Mouse (Mus musculus) c-Kit-positive CD71-positive TER-119-negative erythroid progenitor cells, embryonic 14.5 days (primary cell): Measurements from ENCODE around the gene Cd79a.

ENCODE experiments used
- DNase-seq: peaks from one replicate; pipeline ENCODE4 v3.0.0-alpha.2; 2013; ENCODE audit warnings: low read depth

Cd79a gene

DNA sequence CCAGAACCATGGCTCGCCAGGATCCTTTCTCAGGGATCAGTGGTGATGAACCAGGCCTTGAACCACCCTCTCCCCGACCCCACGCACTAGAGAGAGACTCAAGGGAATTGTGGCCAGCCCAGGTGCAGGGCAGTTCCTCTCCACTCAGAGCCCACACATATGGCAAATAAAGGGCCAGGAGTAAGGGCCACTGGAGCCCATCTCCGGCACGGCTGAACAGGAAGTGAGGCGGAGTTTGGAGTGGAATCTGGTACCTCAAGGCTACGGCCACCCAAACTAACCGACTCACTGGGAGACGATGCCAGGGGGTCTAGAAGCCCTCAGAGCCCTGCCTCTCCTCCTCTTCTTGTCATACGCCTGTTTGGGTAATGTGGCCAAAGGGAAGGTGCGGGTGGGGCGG is at the start of gene Cd79a:
TSS of gene Cd79a (plus strand) at position 158 of the 400 bp plus-strand sequence.
- DNase-seq: no peak

DNA sequence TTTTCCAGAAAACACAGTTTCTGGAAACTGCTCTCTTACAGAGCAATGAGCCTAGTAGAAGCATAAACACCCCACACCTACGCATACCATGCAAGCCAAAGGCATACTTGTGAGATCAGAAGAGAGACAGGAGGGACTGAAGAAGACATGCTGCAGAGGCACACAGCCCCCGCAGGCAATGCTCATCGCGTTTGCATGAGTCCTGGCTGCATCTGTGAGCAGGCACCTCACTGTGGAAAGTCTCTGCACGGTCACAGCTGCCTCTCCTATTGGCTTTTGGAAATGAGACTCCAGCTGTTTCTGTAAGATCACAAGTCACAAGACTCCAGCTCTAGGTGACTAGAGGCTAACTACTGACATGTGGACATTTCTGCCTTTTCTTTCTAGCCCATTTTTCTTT is 47.0 kb upstream of the Cd79a start:
- peak; percentile 15 for DNase-seq

DNA sequence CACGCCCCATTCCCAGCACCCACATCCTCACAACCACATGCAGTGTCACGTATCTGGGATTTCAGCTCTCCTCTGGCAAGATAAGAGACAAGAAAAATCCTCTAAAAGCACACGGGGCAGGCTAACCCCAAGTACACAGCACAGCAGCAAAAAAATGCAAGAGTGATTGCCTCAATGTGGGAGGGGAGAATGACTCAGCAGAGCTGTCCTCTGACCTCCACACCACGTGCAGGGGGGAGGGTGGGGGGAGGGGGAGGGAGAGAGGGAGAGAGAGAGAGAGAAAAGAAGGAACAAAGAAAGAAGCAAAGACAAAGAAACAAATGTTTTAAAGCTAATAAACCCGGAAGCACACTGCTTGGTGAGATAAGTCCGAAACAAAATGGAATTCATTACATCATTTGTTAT is 46.3 kb upstream of the Cd79a start:
- DNase-seq: peak; percentile 72

DNA sequence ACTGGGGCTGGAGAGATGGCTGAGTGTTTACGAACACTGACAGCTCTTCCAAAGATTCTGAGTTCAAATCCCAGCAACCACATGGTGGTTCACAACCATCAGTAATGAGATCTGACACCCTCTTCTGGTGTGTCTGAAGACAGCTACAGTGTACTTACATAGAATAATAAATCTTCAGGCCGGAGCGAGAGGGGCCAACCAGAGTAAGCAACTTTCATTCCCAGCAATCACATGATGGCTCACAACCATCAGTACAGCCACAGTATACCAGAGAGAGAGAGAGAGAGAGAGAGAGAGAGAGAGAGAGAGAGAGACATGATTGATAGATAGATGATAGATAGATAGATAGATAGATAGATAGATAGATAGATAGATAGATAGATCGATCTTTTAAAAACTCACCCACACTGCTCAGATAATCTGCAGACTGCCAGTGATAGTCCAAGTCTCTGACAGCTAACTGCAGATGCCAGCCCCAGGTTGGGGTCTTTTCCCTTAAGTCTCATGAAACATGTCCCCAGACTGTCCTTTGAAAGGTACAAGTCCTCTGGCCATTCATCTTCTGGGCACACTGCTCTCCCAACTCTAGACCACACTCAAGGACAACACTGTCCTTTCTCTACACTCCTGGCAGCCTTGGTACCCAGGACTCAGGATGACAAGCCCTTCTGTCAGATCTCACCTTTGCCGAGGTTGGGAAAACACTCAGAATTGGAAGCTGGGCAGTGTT is 45.4 kb upstream of the Cd79a start:
- no peak for DNase-seq

DNA sequence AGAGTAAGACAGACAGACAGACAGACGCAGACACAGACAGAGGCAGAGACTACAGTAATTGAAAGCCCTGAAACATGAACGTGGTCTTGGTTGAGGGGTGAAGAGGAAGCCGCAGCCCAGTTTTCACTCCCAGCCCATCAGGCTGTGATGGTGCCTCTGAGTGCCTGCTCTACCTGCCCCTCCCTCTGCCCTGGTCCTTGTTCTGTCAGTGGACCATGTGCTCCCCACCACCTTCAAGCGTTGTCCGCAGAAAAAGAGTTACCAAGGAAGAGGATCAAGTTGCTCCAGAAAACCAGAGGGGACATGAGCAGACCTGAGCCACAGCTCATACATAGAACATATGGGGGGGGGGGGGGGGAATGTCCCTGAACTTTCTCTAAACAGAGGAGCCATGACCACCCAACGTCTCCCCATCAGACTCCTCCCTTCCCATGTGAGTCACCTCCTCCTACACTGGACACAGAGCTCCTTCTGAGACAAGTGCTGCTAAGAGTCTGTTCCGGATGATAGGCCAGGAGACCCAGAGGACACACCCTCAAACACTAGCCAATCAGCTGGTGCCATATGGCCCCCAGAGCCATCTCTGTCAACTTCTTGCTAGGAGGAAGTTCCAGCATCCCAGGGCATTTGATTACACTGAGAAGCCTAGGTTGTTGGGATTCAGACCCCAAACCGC is 44.5 kb upstream of the Cd79a start:
- peak; percentile 84 for DNase-seq

DNA sequence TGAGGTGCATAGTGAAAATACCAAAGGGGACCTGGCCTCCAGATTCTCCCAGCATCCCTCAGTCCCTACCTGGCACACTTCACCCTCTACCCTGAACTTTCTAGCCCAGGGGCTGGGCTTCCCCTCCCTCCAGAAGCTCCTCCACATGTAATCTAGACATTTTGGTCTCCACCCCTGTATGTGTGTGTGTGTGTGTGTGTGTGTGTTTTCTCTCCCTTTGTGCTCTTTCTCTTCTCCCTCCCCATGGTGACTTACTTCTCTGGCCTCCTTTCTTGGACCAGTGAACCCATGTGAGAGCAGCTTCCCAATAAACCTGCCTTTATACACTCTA is 44.0 kb upstream of the Cd79a start:
- DNase-seq: no peak

DNA sequence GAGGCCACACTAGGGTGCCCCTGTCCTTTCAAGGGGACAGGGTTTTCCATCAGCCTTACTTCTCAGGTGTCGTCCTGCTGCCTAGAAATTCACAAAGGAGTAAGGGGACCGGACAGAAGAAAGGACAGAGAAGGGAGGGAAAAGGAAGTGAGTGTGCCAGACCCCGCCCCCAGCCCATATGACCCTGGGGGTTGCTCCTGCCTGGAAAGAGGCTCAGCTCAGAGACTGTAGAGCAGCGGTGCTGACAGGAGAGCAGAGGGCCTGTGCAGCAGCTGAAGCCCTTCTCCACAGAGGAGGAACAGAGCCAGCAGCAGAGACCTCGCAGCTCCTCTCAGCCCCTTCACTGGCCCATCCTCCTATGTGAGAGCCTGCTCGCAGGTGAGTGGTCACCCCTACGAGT is 43.5 kb upstream of the Cd79a start:
- no peak for DNase-seq

DNA sequence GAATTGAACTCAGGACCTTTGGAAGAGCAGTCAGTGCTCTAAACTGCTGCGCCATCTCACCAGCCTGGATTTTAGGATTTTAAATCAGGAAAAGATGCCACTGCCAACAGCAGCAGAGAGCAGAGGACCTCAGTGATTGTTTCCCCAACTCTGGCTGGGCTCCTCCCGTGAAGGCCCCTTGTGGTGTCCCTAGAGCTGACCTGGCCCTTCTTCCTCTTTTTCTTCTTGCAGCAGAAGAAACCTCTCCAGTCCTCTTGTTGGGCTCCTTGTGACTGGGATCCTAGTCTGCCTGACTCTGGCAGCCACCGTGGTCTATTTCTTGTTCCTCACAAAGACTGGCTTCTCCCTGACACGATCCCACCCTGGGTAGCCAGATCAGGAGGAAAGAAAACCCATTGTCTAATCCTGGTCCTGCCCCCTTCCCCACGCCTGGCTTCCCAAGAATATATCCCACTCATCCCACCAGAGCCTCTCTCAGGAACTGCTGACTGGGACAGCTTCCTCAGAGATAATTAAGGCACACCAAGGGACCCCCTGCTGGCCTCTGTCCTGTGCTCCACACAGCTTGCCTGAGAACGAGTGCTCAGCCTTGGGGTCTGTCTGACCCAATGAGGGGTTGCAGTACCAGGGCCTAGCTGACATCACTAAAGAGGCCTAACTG is 40.6 kb upstream of the Cd79a start:
- no peak for DNase-seq

DNA sequence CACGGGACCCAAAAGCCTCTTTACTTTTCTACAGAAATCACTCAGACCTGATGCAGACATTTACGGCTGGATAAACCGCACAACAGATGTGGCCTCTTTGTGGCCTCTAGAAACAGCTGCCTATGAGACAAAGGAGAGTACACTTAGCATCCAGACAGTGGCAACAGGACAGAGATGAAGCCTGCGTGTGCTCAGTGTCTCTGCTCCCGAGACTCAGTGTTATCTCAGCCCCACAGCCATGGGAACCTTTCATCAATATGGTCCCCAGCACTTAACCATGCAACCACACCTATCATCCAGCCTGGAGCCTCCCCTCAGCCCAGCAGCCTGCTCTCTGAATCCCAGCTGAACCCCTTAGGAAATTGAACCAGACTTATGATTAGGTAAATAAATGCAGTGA is 37.9 kb upstream of the Cd79a start:
- DNase-seq: peak; percentile 48

DNA sequence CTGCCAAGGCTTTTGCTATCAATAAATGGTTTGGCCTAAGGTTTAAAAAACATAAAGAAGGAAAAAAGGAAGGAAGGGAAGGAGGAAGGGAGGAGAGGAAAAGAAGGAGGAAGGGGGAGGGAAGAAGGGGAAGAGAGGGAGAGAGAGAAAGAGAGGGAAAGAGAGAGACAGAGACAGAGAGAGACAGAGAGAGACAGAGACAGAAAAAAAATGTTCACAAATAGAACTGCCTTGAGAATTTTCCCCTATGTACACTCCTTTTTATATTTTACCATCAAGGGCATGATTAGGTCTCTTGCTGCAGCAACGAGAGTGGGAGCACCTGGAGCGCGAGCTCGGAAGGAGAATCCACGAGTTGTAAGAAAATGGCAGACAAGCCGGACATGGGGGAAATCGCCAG is 35.3 kb upstream of the Cd79a start, which contains the start of gene Gm9844:
TSS of gene Gm9844 (plus strand) at position 301 of the 400 bp plus-strand sequence.
- DNase-seq: no peak

DNA sequence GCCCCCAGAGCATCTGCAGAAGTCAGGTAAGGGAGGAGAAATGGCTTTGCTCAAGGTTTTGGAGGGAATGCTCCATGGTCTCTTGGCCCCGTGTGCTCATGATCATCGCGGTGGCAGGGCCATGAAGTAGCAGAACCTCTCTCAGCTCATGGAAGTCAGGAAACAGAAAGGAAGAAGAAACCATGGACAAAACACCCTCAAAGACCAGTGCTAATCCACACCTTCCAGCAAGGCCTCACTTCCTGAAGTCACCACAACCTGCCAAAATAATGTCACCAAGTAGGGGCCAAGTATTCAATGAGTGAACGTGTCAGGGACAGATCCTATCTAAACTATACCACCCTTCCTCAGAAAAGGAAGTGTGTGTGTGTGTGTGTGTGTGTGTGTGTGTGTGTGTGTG is 34.3 kb upstream of the Cd79a start:
- DNase-seq: no peak

DNA sequence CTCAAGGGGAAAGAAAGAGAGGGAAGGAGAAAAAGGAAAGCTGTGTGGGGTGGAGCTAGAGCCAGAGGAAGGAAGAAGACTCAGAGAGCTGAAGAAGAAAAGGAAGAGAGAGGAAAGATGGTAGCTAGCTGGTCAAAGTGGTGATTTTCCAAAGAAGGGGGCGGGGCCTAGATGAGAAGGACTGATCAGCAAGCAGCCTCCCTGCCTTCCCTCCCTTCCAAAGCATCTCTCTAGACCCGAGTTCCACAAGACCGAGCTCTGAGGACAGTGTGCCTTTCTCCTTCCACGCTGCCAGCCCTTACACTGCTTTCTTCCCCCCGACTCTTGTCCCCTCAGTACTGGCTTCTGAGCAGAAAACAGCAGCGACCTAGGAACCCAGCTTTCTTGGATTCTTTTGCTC is 33.0 kb upstream of the Cd79a start:
- no peak for DNase-seq

DNA sequence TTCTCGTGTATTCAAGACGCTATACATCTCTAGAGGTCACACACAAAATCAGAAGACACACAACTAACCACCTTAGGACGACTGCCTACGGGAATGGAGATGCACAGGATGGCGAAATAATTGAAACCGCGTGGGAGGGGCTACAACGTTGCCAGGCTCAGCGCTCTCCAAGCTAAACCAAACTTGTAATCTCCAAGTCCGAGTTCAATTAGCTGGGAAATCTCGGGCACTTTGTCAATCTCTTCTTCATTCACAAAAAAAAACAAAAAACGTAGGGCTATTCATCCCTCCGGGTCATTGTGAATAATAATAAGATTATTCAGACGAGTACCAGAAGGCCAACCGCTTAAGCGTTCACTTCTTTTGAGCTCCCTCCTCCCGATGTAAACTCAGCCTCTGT is 28.1 kb upstream of the Cd79a start:
- DNase-seq: no peak

DNA sequence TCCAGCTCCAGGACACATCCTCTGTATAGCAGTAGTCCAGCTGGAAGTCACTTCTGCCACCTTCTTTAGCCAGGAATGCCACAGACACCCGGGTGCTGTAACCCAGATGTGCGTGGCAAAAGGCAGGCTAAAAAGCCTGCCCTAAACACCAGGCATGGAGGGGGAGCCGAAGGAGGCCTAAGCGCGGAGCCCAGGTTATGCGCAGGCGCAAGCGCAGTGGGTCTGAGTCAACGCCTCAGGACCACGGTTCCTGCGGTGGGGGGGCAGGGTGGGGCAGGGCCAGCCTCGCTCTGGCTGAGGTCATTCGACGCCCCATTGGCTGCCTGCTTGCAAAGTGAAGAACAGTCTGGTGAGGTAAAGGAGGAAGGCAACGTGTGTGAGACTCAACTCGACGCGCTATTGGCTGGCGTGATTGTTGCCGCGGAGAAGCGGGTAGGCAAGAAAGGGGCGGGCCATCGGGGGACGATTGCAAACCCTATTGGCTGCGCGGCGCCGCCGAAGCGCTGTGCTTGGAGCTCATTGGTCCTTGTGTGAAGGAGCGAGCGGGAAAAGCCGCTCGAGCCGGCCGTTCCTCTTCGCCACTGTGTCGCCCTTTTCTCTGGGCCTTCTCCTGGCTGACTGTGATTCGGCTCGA is 27.5 kb upstream of the Cd79a start, which contains the start of the genes Lypd4 and Dmrtc2:
TSS of gene Lypd4 (minus strand) at position 410 of the 634 bp plus-strand sequence.
TSS of gene Dmrtc2 (plus strand) at position 526 of the 634 bp plus-strand sequence.
- DNase-seq: no peak

DNA sequence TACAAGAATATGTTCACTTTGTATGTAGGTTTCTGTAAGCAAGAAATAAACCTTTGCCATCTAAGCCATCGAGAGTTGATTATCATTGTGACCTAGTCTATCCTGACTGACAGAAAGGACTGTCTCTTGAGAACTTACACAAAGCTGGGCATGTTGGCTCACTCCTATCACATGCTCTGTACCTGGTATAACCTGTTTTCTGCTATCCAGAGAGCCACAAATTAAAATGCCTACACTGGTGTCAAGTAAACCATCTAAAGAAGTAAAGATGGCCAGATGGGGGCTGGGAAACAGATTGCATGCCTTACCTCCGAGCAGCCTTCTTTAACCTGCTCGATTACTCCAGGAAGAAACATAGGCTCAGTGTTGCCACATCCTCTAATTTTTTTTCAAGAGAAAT is 19.6 kb upstream of the Cd79a start:
- DNase-seq: no peak

DNA sequence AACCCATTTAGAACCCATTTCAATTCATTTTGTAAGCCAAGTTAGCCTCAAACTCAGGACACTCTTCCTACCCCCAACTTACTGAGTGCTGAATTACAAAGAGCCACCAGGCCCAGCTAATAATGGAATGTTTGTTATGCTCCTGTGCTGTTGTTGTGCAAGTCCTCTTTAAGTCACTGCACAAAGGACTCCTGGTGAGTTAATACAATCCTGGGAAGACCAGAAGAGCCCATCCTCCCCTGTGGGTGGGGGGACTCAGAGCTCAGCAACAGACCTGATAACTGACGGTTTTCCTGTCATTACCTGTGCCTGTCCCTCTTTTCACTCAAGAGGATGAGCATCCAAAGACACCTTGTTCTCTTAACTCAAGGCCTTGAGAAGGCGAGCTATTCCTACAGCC is 17.6 kb upstream of the Cd79a start:
- DNase-seq: no peak

DNA sequence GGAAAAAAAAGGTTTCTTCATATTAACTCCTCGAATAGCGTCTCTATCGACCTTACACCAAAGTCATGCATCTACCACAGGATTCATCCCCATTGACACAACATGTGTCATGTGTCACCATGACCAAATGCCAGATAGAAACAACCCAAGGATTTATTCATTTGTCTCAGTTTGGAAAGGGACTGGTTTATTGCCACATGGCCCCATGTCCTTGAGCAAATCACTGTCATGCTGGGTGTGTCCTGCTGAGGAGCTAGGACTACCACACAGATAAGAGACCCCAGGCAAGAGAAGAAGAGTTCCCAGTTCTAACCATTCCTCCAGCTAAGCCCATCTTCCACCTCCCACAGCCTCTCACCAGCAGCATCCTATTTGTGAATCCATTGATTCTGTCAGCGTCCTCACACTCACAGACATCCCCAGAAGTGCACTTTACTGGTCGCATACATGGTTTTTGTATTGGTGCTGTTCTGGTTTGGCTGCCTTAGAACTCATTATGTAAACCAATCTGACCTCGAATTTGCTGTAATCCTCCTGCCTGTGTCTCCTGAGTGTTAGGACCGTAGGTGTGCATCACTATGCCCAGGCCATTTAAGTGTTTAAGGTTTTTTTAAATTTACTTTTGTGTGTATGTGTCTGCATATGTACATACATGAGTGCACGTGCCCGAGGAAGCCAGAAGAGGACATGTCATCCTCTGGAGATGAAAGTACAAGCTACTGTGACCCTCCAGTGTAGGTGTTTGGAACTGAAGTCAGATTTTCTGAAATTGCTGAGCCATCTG is 14.6 kb upstream of the Cd79a start:
- no peak for DNase-seq

DNA sequence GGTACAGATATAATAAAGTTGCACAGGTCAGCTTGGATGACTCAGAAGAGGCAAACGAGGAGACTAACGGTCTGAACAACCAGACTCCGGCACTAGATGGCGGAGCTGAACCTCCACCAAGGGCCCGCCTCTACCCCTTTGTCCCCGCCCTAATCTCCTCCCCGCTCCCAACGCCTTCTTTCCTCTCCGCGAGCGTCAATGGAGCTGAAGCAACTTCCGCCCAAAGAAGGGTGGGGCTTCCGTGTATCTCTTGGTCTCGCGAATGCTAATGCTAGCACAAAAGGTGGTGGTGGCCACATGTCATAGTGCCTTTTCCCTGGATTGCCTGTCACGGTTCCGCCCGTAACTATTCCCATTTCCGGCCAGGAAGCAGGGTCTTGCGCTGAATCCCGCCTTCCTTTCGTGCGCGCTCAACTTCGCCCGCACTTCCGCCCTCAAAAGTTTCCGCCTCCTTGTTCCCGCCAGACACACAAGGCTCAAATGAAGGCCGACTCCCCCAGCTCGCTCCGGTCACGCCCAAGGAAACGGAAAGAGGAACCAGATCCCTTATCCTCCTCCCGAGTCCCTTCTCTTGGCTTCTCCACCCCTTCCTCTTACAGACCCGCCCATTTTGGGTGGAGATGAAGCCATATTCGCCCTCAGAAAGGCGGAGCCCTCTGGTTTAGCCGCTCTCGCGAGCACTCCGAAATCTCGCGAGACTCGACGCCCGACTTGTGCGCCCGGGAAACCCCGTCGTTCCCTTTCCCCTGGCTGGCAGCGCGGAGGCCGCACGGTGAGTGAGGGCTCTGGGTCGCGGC is 13.1 kb upstream of the Cd79a start, which contains the start of gene Rps19:
TSS of gene Rps19 (plus strand) at position 476 of the 797 bp plus-strand sequence.
- DNase-seq: peak; percentile 99

DNA sequence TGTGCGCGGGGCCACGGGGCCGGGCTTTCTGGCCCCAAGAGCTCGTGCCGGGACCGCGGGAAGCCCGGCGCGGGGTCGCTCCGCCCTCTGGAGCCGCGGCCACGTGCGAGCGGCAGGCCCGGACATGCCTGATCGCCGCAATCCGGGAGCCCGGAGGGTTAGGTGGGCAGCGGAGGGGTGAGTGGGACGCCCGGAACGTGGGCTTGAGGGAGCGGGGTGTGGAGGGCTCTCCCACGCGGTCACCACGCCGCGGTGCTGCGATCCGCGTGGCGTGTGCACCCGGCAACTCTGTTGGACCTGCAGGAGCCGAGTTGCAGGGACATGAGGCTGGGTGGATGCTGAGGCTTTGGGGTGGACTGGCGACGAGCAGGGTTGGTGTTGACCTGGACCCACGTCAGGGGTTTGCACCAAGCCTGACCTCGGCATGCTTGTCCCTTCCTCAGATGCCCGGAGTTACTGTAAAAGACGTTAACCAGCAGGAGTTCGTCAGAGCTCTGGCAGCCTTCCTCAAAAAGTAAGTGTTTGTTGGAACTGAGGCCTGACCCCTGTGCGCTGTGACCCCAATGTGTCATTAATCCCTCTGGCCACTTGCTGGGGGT is 12.4 kb upstream of the Cd79a start:
- no peak for DNase-seq

DNA sequence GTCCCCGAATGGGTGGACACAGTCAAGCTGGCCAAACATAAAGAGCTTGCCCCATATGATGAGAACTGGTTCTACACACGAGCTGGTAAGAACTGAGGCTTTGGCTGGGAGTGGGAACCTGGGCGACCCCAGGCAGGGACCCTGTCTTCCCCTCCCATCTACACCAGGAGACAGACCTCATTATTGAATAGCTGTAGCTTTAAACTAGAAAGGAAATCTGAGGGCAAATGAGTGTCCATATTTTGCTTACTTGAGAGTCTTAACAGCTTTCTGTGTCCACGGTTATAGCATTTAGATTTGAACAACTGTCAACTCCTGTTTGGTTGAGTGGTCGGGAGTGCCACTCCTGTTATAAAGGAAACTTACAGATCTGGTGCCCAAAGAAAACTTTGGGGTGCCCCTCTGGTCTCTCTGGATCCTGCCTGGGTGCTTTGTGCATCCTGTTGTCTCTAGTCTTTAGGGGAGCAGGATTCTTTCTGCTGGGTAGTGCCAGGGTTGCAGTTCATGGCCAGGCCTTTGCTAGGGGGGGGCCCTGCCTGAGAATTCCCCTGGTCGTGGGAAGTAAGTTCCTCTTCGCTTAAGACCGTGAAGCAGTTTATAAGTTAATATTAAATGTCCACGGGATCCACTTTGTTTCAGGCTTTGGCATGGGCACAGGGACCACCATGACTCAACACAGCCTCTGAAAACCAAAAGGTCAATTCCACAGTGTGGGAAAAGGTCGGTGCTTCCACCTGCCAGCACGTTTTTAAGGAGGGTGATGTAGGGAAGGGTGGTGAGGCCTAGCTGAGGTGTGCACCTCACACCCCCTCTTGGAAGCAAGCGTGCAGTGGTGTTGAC is 11.5 kb upstream of the Cd79a start:
- DNase-seq: no peak
